Mouse (Mus musculus) intestine, embryonic 14.5 days (tissue): Measurements from ENCODE around the gene Zmynd11. TPM values are rescaled to one million over a fixed set of nuclear protein-coding genes. Genes with fewer than 3 reads are reported as not detected.
"Not testable (repeated sequence)": the region's sequence is repeated elsewhere in the genome, so short reads cannot be mapped to it uniquely, and the experiment has no call there.

Experiments
- ATAC-seq: fragments of 200-750 bp; cut with Nextera tagmentation; replicated peaks from 2 replicates; pipeline ENCODE4 v1.8.0; 2017; ENCODE audit warnings: low read depth, moderate number of reproducible peaks, moderate TSS enrichment, moderate library complexity; ENCODE audit not compliant: low FRiP score, low TSS enrichment
- DNase-seq: peaks from one replicate; pipeline ENCODE4 v3.0.0-alpha.2; 2018; ENCODE audit warnings: low spot score
- H3K27ac ChIP-seq: fragments of 300-500 bp; sonication (generic); 2 replicates; pipeline ENCODE4 v1.5.1; 2014; ENCODE audit warnings: low read depth, mild to moderate bottlenecking, control low read depth
- H3K27me3 ChIP-seq: fragments of 300-500 bp; sonication (generic); replicated peaks from 2 replicates; pipeline ENCODE4 v1.6.1; 2014; ENCODE audit warnings: low read length, control low read depth; ENCODE audit not compliant: control insufficient read depth, insufficient read depth
- H3K36me3 ChIP-seq: fragments of 300-500 bp; sonication (generic); 2 replicates; pipeline ENCODE4 v1.6.1; 2014; ENCODE audit warnings: low read length, control low read depth; ENCODE audit not compliant: control insufficient read depth, insufficient read depth
- H3K4me1 ChIP-seq: fragments of 300-500 bp; sonication (generic); replicated peaks from 2 replicates; pipeline ENCODE4 v1.6.1; 2014; ENCODE audit warnings: low read length, control low read depth, mixed read lengths; ENCODE audit not compliant: control insufficient read depth, insufficient read depth
- H3K4me2 ChIP-seq: fragments of 300-500 bp; sonication (generic); 2 replicates; pipeline ENCODE4 v1.6.1; 2014; ENCODE audit warnings: low read length
- H3K4me3 ChIP-seq: fragments of 300-500 bp; sonication (generic); 2 replicates; pipeline ENCODE4 v1.5.1; 2014; ENCODE audit warnings: low read depth, low read length, control low read depth, mixed read lengths
- H3K9ac ChIP-seq: fragments of 300-500 bp; sonication (generic); 2 replicates; pipeline ENCODE4 v1.6.1; 2014; ENCODE audit warnings: mild to moderate bottlenecking, low read length
- H3K9me3 ChIP-seq: fragments of 300-500 bp; sonication (generic); 2 replicates; pipeline ENCODE4 v1.6.1; 2016; ENCODE audit warnings: low read length, control low read depth; ENCODE audit not compliant: control insufficient read depth
- WGBS: fragments of 180-500 bp; shearing (Covaris S2); extraction: QIAGEN DNeasy Blood & Tissue Kit; methylation state at CpG from one replicate; pipeline ENCODE4 v1.1.7; 2014; 5-methylcytosine and 5-hydroxymethylcytosine counted together
- polyA plus RNA-seq: library from polyadenylated mRNA; unstranded; fragments of >200 nt; fragmentation: Nextera tagmentation; extraction: Ambion mirVana; gene quantifications from 2 replicates; pipeline ENCODE4 v1.2.1, GENCODE M21; 2014

Gene Zmynd11
- polyA plus RNA-seq, 1 experiment from 2014 or later: 117 TPM

GRCm38 (mm10) chr13:9738190-9738589 lies 26.9 kb downstream of the Zmynd11 start:
- 86% methylated on average over 2 of the region's 2 CpGs for WGBS
- DNase-seq: no peak
- Histone ChIP-seq H3K27ac (no peak overlapping the region), H3K36me3 (0 out of 2 replicates have a peak, but pooled peaks cover 5% of the 10 kb centered on the region), H3K4me3 (no peak overlapping the region), H3K9me3 (no peaks in the 10 kb centered on the region), H3K4me1 (no peaks in the 10 kb centered on the region), H3K4me2 (no peak overlapping the region), H3K9ac (no peak overlapping the region), H3K27me3 (no peaks in the 10 kb centered on the region)
- ATAC-seq: no peak

GRCm38 (mm10) chr13:9737024-9737423 lies 28.1 kb downstream of the Zmynd11 start:
- Histone ChIP-seq H3K27ac (no peak overlapping the region), H3K4me1 (no peaks in the 10 kb centered on the region), H3K4me3 (no peak overlapping the region), H3K4me2 (no peak overlapping the region), H3K27me3 (no peaks in the 10 kb centered on the region), H3K36me3 (0 out of 2 replicates have a peak, but pooled peaks cover 9% of the 10 kb centered on the region), H3K9ac (no peak overlapping the region), H3K9me3 (no peaks in the 10 kb centered on the region)
- DNase-seq: no peak
- no peak for ATAC-seq
- 76% methylated on average over 5 of the region's 5 CpGs for WGBS

- not testable (repeated sequence) for H3K4me1 ChIP-seq, H3K9ac ChIP-seq, H3K4me3 ChIP-seq, H3K27ac ChIP-seq, ATAC-seq, H3K4me2 ChIP-seq, H3K9me3 ChIP-seq, H3K27me3 ChIP-seq, DNase-seq
- peaks cover 17% of the 10 kb centered on the region; the same call in 1 of the 2 replicates for H3K36me3 ChIP-seq
- WGBS: 96% methylated on average over 4 of the region's 5 CpGs
These were observed 32.9 kb downstream of the Zmynd11 start for GRCm38 (mm10) chr13:9732262-9732661.

- WGBS: 54% methylated on average over 1 of the region's 1 CpGs
- Histone ChIP-seq H3K27me3 (no peaks in the 10 kb centered on the region), H3K4me3 (no peak overlapping the region), H3K4me1 (no peaks in the 10 kb centered on the region), H3K4me2 (no peak overlapping the region), H3K9ac (no peak overlapping the region), H3K9me3 (no peaks in the 10 kb centered on the region), H3K27ac (no peak overlapping the region), H3K36me3 (peaks cover 21% of the 10 kb centered on the region; the same call in 1 of the 2 replicates)
- ATAC-seq (no peak), DNase-seq (no peak)
These were observed 36.1 kb downstream of the Zmynd11 start for GRCm38 (mm10) chr13:9729073-9729472.

- 88% methylated on average over 1 of the region's 1 CpGs for WGBS
- Histone ChIP-seq H3K4me3 (no peak overlapping the region), H3K27ac (no peak overlapping the region), H3K4me2 (no peak overlapping the region), H3K27me3 (no peaks in the 10 kb centered on the region), H3K9ac (no peak overlapping the region), H3K4me1 (no peaks in the 10 kb centered on the region), H3K9me3 (no peaks in the 10 kb centered on the region), H3K36me3 (peaks cover 30% of the 10 kb centered on the region)
- ATAC-seq: no peak
- DNase-seq: no peak
These were observed 49.9 kb downstream of the Zmynd11 start for GRCm38 (mm10) chr13:9715224-9715623.

GRCm38 (mm10) chr13:9713462-9714134 lies 51.5 kb downstream of the Zmynd11 start:
- Histone ChIP-seq H3K4me3 (no peak overlapping the region), H3K27me3 (no peaks in the 10 kb centered on the region), H3K4me1 (no peaks in the 10 kb centered on the region), H3K36me3 (peaks cover 36% of the 10 kb centered on the region), H3K27ac (no peak overlapping the region), H3K4me2 (no peak overlapping the region), H3K9me3 (no peaks in the 10 kb centered on the region), H3K9ac (no peak overlapping the region)
- ATAC-seq (no peak), DNase-seq (no peak)
- 82% methylated on average over 6 of the region's 6 CpGs for WGBS

- H3K27ac ChIP-seq: no peak overlapping the region
- peaks cover 37% of the 10 kb centered on the region for H3K36me3 ChIP-seq
- WGBS: 91% methylated on average over 3 of the region's 3 CpGs
- no peak for DNase-seq
- H3K9me3 ChIP-seq: no peaks in the 10 kb centered on the region
- H3K27me3 ChIP-seq: no peaks in the 10 kb centered on the region
- H3K4me1 ChIP-seq: no peaks in the 10 kb centered on the region
- ATAC-seq: no peak
- no peak overlapping the region for H3K4me2 ChIP-seq
- H3K9ac ChIP-seq: no peak overlapping the region
- no peak overlapping the region for H3K4me3 ChIP-seq
These were observed 52.2 kb downstream of the Zmynd11 start for GRCm38 (mm10) chr13:9712971-9713370.

- 94% methylated on average over 1 of the region's 1 CpGs for WGBS
- no peak overlapping the region for H3K4me2 ChIP-seq
- no peaks in the 10 kb centered on the region for H3K27me3 ChIP-seq
- H3K27ac ChIP-seq: no peak overlapping the region
- no peak overlapping the region for H3K9ac ChIP-seq
- DNase-seq (no peak), ATAC-seq (no peak)
- peaks cover 37% of the 10 kb centered on the region for H3K36me3 ChIP-seq
- H3K4me1 ChIP-seq: no peaks in the 10 kb centered on the region
- H3K9me3 ChIP-seq: no peaks in the 10 kb centered on the region
- no peak overlapping the region for H3K4me3 ChIP-seq
These were observed 52.7 kb downstream of the Zmynd11 start for GRCm38 (mm10) chr13:9712409-9712808.
